Mouse (Mus musculus): ENCODE results near the gene Myrip.

DNA sequence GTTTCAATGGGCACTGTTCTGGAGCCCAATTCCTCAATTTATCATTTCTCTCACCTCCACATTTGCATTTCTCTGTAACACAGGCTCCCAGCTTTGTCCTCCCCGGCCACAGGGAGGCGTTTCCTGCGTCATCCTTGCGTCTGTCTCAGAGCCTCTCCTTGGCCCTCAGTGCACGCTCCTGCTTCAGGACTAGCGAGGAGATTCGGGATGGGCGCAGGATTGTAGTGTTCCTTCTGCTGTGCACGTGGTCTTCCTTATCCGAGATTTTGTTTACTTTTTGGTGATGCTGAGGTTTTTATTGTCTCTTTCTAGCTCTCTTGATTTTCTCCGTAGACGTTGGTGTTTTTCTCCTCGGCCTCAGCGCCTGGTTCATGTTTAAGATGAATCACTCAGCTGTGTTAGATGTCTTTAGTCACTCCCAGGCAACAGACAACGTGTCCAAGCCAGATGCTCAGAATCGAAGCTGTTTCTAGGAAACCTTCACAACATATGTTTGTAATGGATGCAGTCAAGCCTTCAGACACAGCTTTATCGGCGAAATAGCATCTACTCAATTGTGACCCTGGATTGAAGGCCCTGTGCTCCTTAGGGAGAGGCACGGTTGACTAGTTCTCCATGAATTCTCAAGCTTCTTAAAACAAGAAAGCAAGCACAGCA is 218.3 kb downstream of the Myrip start:
- TF ChIP-seq CTCF (conservative IDR thresholded peaks at IDR 0.05; ENCODE audit: insufficient read depth, insufficient read length, low read depth, low read length) (no peak), POLR2A (IDR thresholded peaks at IDR 0.05; ENCODE audit: low read depth, low read length) (no peak)
